Mouse (Mus musculus): ENCODE results near the gene Myoz1.

- TF ChIP-seq CTCF (IDR thresholded peaks at IDR 0.05; ENCODE audit: low read depth) (peak; percentile 85), EP300 (IDR thresholded peaks at IDR 0.05; ENCODE audit: low read depth) (peak; percentile 24; the same call in 1 of the 2 replicates)
These were observed 4.7 kb upstream of the Myoz1 start for GRCm38 (mm10) chr14:20660827-20661660.
